Mouse (Mus musculus) forebrain, embryonic 15.5 days (tissue): ENCODE data around the gene Smim12. TPM values are rescaled to one million over a fixed set of nuclear protein-coding genes. Genes with fewer than 3 reads are reported as not detected.

Experiments
- ATAC-seq: fragments of 200-750 bp; cut with Nextera tagmentation; replicated peaks from 2 replicates; pipeline ENCODE4 v1.8.0; 2017; ENCODE audit warnings: mild to moderate bottlenecking, moderate TSS enrichment, moderate library complexity
- H3K27ac ChIP-seq: fragments of 300-500 bp; sonication (generic); replicated peaks from 2 replicates; pipeline ENCODE4 v1.5.1; 2015; ENCODE audit warnings: mild to moderate bottlenecking, inconsistent platforms
- H3K27me3 ChIP-seq: fragments of 300-500 bp; sonication (generic); 2 replicates; pipeline ENCODE4 v1.6.1; 2015; ENCODE audit warnings: inconsistent platforms
- H3K36me3 ChIP-seq: fragments of 300-500 bp; sonication (generic); 2 replicates; pipeline ENCODE4 v1.6.1; 2015; ENCODE audit warnings: mild to moderate bottlenecking, inconsistent platforms
- H3K4me1 ChIP-seq: fragments of 300-500 bp; sonication (generic); 2 replicates; pipeline ENCODE4 v1.6.1; 2015; ENCODE audit warnings: inconsistent platforms
- H3K4me2 ChIP-seq: fragments of 300-500 bp; sonication (generic); replicated peaks from 2 replicates; pipeline ENCODE4 v1.6.1; 2015; ENCODE audit warnings: mild to moderate bottlenecking, inconsistent platforms
- H3K4me3 ChIP-seq: fragments of 300-500 bp; sonication (generic); 2 replicates; pipeline ENCODE4 v1.5.1; 2015; ENCODE audit warnings: mild to moderate bottlenecking, inconsistent platforms
- H3K9ac ChIP-seq: fragments of 300-500 bp; sonication (generic); replicated peaks from 2 replicates; pipeline ENCODE4 v1.6.1; 2015; ENCODE audit warnings: mild to moderate bottlenecking, inconsistent platforms
- H3K9me3 ChIP-seq: fragments of 300-500 bp; sonication (generic); 2 replicates; pipeline ENCODE4 v1.6.1; 2016; ENCODE audit warnings: inconsistent platforms
- WGBS: fragments of 180-500 bp; shearing (Covaris S2); methylation state at CpG from one replicate; pipeline ENCODE4 v1.1.7; 2015; ENCODE audit warnings: mixed read lengths; 5-methylcytosine and 5-hydroxymethylcytosine counted together
- polyA plus RNA-seq: library from polyadenylated mRNA; unstranded; fragments of >200 nt; fragmentation: Nextera tagmentation; extraction: Ambion mirVana; gene quantifications from 2 replicates; pipeline ENCODE4 v1.2.1, GENCODE M21; 2015

Gene Smim12
- 52.2 and 53.8 TPM in 2 replicates for polyA plus RNA-seq

GRCm38 (mm10) chr4:127243552-127243951, at the start of gene Smim12:
Smim12 (plus strand) TSS chr4:127243784.
- Histone ChIP-seq H3K4me1 (peaks cover 15% of the 10 kb centered on the region), H3K36me3 (peaks cover 13% of the 10 kb centered on the region), H3K9ac (peak within 1 kb of the TSS; percentile 100), H3K4me3 (peak within 1 kb of the TSS; percentile 100), H3K9me3 (no peaks in the 10 kb centered on the region), H3K4me2 (peak within 1 kb of the TSS; percentile 97), H3K27ac (peak within 1 kb of the TSS; percentile 34; the same call in 1 of the 2 replicates), H3K27me3 (no peaks in the 10 kb centered on the region)
- peak; percentile 94 for ATAC-seq
- 0% methylated on average over 29 of the region's 29 CpGs for WGBS

GRCm38 (mm10) chr4:127194477-127195269, 48.9 kb upstream of the Smim12 start:
- Histone ChIP-seq H3K9me3 (no peaks in the 10 kb centered on the region), H3K4me1 (peaks cover 16% of the 10 kb centered on the region), H3K4me2 (no peak overlapping the region), H3K27ac (no peak overlapping the region), H3K27me3 (no peaks in the 10 kb centered on the region), H3K9ac (no peak overlapping the region), H3K36me3 (no peaks in the 10 kb centered on the region), H3K4me3 (no peak overlapping the region)
- 79% methylated on average over 25 of the region's 25 CpGs for WGBS
- no peak for ATAC-seq

DNA sequence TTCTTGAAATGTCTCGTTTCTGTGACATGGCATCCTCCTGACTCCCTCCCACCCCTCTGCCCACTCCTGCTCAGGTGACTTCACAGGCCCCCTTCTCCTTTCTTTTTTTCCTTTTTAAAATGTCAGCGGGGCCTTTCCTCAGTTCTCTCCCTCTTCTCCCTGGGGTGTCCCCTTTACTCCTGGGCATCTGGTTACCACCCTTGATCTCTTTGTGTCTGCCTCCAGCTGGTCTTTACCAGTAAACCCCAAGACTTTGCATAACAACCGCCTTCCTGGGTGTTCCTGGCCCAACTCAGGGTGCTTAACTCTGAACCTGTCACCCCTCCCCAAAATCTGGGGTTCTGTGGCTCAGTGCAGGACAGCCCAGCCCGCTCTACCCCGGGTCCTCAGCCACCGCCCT, 45.0 kb upstream of the Smim12 start:
- H3K4me2 ChIP-seq = no peak overlapping the region
- no peak overlapping the region for H3K9ac ChIP-seq
- H3K9me3 ChIP-seq = no peaks in the 10 kb centered on the region
- WGBS = 18% methylated on average over 6 of the region's 6 CpGs
- H3K4me1 ChIP-seq = peaks cover 5% of the 10 kb centered on the region
- no peaks in the 10 kb centered on the region for H3K27me3 ChIP-seq
- H3K36me3 ChIP-seq = no peaks in the 10 kb centered on the region
- H3K4me3 ChIP-seq = no peak overlapping the region
- ATAC-seq = no peak
- H3K27ac ChIP-seq = no peak overlapping the region

- WGBS = 61% methylated on average over 12 of the region's 12 CpGs
- no peak for ATAC-seq
These were observed 44.2 kb upstream of the Smim12 start for GRCm38 (mm10) chr4:127199406-127199805.

DNA sequence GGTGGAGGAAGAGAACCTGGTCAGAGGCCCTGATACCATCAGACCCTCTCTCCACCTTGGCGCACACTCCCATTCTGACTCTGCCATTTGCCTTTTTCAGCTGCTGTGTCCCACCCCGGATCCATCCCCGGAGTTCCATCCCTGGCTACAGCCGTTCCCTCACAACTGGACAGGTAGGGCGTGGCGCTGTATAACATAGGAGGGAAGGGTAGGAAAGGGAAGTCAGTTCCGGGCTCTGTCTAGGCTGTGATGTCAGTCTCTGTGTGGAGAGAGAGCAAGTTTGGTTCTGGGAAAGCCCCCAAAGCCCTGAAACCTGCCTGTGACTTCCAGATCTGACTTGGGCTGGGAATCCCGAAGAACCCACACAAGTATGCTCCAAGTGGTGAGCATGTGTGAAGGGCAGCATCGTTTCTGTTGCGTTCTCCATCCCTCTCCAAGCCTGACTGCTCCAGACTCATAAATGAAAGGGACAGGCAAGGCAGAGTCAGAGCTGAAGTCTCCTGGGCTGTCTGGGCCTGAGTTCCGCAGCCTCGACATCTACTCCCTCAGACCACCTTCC, 43.3 kb upstream of the Smim12 start:
- Histone ChIP-seq H3K9me3 (no peaks in the 10 kb centered on the region), H3K9ac (no peak overlapping the region), H3K27me3 (no peaks in the 10 kb centered on the region), H3K4me1 (no peaks in the 10 kb centered on the region), H3K4me3 (no peak overlapping the region), H3K36me3 (no peaks in the 10 kb centered on the region), H3K4me2 (no peak overlapping the region), H3K27ac (no peak overlapping the region)
- WGBS = 93% methylated on average over 12 of the region's 12 CpGs
- ATAC-seq = no peak

More at GRCm38 (mm10) chr4:127199406-127199805, 44.2 kb upstream of the Smim12 start:
- Histone ChIP-seq H3K4me2 (no peak overlapping the region), H3K9ac (no peak overlapping the region), H3K27me3 (no peaks in the 10 kb centered on the region), H3K4me3 (no peak overlapping the region), H3K36me3 (no peaks in the 10 kb centered on the region), H3K9me3 (no peaks in the 10 kb centered on the region), H3K27ac (no peak overlapping the region), H3K4me1 (no peaks in the 10 kb centered on the region; the same call in 1 of the 2 replicates)

DNA sequence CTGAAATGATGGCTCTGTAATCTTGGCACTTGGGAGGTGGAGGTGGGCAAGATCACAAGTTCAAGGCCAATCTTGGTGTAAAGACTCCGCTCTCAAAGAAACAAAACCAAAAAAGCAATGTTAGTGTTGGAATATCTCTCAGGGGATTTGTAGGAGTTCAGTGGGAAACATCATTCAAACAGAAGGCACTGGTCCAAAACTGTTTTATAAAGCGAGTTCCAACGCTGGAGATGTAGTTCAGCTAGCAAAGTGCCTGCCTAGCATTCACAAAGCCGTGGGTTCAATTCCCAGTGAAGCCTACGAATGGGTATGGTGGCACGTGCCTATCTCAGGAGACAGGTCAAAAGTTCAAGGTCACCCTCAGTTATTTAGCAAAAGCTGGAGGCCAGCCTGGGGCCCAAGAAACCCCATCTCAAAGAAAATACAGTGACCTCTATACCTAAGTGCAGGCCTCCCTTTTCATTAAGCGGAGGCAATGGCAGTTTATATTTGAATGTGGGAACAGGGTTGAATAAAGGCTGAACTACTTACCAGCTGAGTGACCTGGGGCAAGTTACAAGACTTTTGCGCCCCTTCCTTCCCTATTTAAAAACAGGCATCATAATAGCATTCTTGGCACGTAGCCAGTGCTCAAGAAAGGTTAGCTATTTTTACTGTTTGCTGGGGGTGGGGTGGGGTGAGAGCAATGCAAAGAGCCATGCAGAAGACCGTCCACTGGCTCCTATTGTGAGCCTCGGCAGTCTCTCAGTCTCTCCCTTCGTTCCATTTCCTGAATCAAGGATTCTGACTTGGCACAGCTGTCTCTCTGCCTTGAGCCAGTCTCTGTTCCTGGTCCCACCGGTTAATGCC, 42.6 kb upstream of the Smim12 start:
- Histone ChIP-seq H3K9me3 (no peaks in the 10 kb centered on the region), H3K36me3 (no peaks in the 10 kb centered on the region), H3K4me2 (no peak overlapping the region), H3K4me1 (no peaks in the 10 kb centered on the region), H3K9ac (no peak overlapping the region), H3K4me3 (no peak overlapping the region), H3K27me3 (no peaks in the 10 kb centered on the region), H3K27ac (no peak overlapping the region)
- 70% methylated on average over 13 of the region's 13 CpGs for WGBS
- no peak for ATAC-seq

- H3K4me1 ChIP-seq = no peaks in the 10 kb centered on the region
- no peak overlapping the region for H3K9ac ChIP-seq
- H3K9me3 ChIP-seq = no peaks in the 10 kb centered on the region
- no peak overlapping the region for H3K4me3 ChIP-seq
- no peak overlapping the region for H3K27ac ChIP-seq
- no peaks in the 10 kb centered on the region for H3K36me3 ChIP-seq
- no CpG with 5 or more reads among the region's 1 CpGs for WGBS
- no peaks in the 10 kb centered on the region for H3K27me3 ChIP-seq
- no peak overlapping the region for H3K4me2 ChIP-seq
- ATAC-seq = no peak
These were observed 40.5 kb upstream of the Smim12 start for GRCm38 (mm10) chr4:127203081-127203480.

- WGBS = 78% methylated on average over 9 of the region's 9 CpGs
- H3K9me3 ChIP-seq = no peaks in the 10 kb centered on the region
- H3K36me3 ChIP-seq = no peaks in the 10 kb centered on the region
- no peak overlapping the region for H3K27ac ChIP-seq
- H3K4me1 ChIP-seq = peaks cover 4% of the 10 kb centered on the region; the same call in 1 of the 2 replicates
- no peak overlapping the region for H3K4me2 ChIP-seq
- H3K4me3 ChIP-seq = no peak overlapping the region
- no peak overlapping the region for H3K9ac ChIP-seq
- ATAC-seq = no peak
- H3K27me3 ChIP-seq = peaks cover 4% of the 10 kb centered on the region; the same call in 1 of the 2 replicates
These were observed 32.3 kb upstream of the Smim12 start for GRCm38 (mm10) chr4:127211318-127211717.

DNA sequence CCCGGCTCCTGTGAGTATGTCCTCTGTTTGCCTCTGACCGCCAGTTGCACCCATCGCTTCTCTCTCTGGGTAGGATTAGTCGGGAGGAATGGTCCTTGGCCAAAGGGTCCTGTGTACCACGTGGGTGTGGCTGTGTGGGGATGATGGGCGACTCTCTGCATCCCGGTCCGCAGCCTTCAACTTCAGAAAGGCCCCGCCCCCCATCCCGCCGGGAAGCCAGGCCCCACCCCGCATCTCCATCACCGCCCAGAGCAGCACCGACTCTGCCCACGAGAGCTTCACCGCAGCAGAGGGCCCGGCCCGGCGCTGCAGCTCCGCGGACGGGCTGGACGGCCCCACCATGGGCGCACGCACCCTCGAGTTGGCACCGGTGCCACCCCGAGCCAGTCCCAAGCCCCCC, 29.1 kb upstream of the Smim12 start:
- 26% methylated on average over 28 of the region's 28 CpGs for WGBS
- ATAC-seq = peak; percentile 32; the same call in 1 of the 2 replicates
- no peak overlapping the region for H3K27ac ChIP-seq
- H3K4me1 ChIP-seq = peaks cover 4% of the 10 kb centered on the region; the same call in 1 of the 2 replicates
- no peaks in the 10 kb centered on the region for H3K36me3 ChIP-seq
- H3K4me2 ChIP-seq = peak overlapping the region; percentile 24
- H3K9me3 ChIP-seq = no peaks in the 10 kb centered on the region
- H3K27me3 ChIP-seq = peaks cover 4% of the 10 kb centered on the region; the same call in 1 of the 2 replicates
- H3K9ac ChIP-seq = no peak overlapping the region
- 0 out of 2 replicates have a peak overlapping the region, but pooled peaks have one; percentile 9 for H3K4me3 ChIP-seq

GRCm38 (mm10) chr4:127215103-127215502, 28.5 kb upstream of the Smim12 start:
- peaks cover 4% of the 10 kb centered on the region; the same call in 1 of the 2 replicates for H3K27me3 ChIP-seq
- WGBS = 51% methylated on average over 11 of the region's 11 CpGs
- ATAC-seq = no peak
- H3K4me2 ChIP-seq = no peak overlapping the region
- H3K36me3 ChIP-seq = no peaks in the 10 kb centered on the region
- peaks cover 4% of the 10 kb centered on the region; the same call in 1 of the 2 replicates for H3K4me1 ChIP-seq
- H3K9ac ChIP-seq = no peak overlapping the region
- no peaks in the 10 kb centered on the region for H3K9me3 ChIP-seq
- H3K4me3 ChIP-seq = no peak overlapping the region
- H3K27ac ChIP-seq = no peak overlapping the region

DNA sequence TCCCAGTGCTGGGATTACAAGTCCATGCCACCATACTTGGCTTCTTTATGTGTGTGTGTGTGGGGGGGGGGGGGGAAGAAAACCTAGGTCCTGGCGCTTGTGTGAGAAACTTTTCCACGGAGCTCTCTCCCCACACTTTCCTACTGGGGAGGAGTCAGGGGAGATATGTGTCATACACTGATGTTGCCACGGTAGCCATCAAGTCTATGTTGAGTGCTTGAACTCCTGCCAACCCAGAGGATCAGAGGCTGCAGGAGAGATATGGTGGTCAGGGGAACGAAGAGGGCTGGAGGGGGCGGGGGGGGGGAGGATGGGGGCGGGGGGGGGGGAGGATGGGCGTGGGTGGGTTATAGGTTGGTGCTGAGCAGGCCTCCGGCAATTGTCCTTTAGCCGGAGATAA, 27.8 kb upstream of the Smim12 start:
- Histone ChIP-seq H3K27me3 (peaks cover 4% of the 10 kb centered on the region; the same call in 1 of the 2 replicates), H3K4me1 (peaks cover 4% of the 10 kb centered on the region; the same call in 1 of the 2 replicates), H3K9me3 (no peaks in the 10 kb centered on the region), H3K36me3 (no peaks in the 10 kb centered on the region), H3K4me2 (no peak overlapping the region), H3K27ac (no peak overlapping the region), H3K4me3 (no peak overlapping the region), H3K9ac (no peak overlapping the region)
- ATAC-seq = no peak
- WGBS = 65% methylated on average over 5 of the region's 9 CpGs
